Mouse (Mus musculus): ENCODE measurements at regions not wholly inside any gene's neighbourhood (a gene's known extent, or its start where the extent isn't known, plus 50 kb on each side); places are given as distances from the start of the nearest gene placed in this dataset.

DNA sequence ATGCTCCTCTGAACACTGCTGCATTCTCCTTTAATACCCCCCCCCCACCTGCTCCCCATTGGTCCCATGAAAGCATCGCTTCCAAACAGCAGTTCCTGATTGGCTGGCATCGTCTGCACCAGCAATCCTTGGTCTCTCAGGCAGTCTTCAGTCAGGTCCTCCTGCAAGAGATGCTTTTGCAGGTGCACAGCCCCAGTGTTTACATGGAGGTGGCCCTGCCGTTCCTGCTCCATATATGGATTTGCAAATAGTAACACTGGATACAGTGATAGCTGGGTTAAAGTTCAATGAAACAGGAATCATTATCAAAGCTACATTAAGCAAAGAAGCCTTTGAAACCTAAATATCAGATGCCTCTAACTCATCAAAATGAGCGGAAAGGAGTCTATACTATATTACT, 170.1 kb upstream of the Fat1 start:
- DNase-seq (ENCODE audit: low read depth, low spot score) = no peak

DNA sequence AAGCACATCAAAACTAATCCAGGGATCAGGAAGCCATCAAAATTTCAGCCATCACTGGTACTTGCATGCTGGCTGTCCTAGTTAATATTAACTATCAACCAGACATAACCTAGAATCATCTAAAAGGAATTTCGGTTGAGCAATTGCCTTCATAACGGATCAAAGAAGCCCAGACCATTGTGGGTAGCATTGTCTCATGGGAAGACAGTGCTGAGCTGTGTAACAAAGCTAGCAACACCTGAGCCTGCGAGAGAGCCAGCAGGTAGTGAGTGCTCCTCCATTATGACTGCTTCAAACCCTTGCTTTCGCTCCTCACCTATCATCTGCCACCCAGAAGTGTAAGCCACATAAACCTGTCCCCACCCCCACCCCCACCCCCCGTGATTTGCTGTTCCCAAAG, 169.6 kb upstream of the Fat1 start:
- no peak for DNase-seq (ENCODE audit: low read depth, low spot score)

DNA sequence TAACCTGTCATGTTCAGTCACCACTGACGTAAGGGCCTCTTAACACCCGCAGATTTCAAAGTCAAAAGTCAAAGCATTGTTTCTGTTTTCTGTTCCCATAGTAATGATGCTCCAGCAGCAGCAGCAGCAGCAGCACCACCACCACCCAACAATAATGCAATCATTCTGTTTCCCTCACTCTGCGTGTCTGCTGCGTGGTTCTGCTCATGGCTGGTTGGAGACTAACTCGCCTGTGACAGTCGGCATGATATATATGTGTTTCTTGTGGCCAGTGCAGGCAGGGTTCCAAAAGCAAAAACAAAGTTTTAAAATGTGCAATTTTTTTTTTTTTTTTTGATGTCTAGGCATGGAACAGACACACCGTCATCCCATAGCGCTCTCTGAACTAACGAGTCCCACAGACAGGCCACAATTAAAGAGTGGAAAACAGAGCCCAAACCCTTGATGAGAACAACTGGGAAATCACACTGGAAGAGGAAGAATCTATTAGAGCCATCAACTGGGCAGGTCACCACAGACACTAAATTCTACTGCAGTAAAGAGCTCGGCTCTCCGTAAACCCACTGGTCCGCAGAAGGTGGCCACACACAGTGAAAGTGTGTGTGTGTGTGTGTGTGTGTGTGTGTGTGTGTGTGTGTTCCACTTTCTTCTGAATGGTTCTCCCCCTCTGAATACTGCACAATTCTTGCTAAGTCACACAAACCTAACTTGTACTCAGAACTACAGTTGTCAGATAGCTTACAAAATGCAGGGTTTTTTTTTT, 169.0 kb upstream of the Fat1 start:
- DNase-seq (ENCODE audit: low read depth, low spot score) = no peak

DNA sequence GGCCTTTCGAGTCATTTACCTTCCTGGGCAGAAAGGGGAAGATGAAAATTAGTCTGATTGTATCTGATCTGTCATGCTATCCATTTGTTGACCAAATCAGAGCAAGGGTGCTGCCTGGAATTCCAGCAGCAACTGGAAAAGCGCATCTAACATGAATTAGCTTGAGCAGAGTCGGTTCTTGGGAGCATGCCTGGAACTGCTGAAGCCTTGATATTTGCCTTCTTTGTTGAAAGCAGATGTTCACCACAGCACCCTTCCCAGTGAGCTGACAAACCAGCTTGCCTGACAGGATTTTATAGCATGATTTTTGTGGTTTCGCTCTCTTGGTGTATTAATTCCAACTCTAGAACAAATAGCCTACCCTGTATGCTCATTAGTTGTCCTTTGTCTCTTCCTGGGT, 168.0 kb upstream of the Fat1 start:
- DNase-seq (ENCODE audit: low read depth, low spot score) = peak; percentile 31

DNA sequence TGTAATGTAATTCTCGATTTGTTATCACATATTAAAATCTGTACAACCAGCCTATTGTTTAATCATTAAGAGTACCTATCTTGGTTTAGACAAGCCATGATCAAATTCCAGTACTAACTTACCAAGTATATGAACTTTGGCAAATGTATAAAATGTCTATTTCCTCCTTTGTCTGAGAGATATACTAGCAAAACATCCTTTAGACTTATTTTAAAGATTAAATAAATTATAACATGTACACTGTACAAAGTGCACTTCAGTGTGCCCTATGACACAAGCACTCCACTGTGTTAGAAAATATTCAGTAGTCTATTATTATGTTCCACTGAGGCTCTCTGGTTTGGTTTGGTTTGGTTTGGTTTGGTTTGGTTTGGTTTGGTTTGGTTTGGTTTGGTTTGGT, 156.0 kb upstream of the Fat1 start:
- no peak for DNase-seq (ENCODE audit: low read depth, low spot score)

DNA sequence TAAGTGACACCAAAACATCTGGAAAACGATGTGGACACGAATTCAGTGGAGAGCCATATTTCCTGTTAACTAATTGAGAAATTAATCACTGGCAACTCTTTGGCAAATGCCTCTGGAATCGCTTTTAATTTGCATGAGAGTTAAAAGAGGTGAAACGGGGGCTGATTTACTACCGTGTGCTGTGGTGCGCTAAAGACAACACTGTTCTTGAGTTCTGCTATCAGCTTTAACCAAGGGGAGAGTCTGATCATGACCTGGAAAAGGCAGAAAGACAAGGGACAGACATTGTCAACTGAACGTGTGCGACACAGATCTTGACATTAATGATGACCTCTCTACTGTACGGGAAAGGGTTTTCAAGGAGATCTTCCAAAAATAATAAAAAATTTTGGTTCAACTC, 152.8 kb upstream of the Fat1 start:
- DNase-seq (ENCODE audit: low read depth, low spot score) = no peak

DNA sequence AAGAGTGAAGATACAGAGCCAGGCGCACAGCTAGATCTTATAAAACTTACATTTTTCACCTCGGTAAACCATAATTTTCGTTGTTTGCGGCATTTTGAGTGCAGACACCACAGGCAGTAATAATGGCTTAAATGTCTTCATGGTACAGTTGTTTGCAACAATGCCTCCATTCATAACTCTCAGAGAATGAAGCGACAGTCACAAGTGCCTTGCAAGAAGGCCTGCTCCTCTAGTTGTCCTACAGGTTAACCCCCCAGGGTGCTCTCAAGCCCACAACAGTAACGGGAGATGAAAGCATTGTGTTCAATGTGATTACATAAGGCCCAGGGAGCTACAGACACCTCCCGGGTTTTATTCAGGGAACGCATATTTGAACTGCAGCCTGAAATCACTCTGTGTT, 150.1 kb upstream of the Fat1 start:
- peak; percentile 2 for DNase-seq (ENCODE audit: low read depth, low spot score)

DNA sequence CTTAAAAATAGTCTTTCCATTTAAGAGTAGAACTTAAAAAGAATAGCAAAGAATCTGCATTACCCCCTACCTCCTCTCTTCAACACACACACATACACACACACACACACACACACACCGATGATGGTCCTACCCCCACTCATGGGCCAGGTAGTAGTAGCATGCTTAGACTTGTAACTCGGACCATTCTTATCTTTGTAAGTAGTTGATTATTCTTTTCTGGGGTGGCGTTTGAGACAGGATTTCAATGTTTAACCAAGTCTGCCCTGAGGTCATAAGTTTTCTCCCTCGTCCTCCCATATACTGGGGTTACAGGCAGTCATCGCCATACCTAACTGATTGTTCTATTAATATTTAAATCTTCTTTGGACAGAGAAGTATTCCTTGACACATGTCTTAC, 148.5 kb upstream of the Fat1 start:
- no peak for DNase-seq (ENCODE audit: low read depth, low spot score)

DNA sequence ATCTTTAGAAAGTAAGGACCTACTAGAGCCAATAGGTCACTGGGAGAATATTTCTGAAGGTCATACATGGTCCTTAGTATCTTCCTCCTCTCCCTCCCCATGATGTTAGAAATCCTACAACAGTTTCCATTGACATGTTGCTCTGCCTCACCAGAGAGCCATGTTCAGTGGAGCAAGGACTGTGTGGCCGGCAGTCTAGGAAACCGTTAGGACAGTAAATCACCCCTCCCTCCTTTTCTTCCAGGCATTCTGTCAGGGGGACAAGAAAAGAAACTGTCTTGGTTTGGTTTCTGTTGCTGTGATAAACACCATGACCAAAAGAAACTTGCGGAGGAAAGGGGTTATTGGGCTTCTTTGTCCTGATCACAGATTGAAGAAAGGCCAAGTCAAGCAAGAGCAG, 147.0 kb upstream of the Fat1 start:
- no peak for DNase-seq (ENCODE audit: low read depth, low spot score)

DNA sequence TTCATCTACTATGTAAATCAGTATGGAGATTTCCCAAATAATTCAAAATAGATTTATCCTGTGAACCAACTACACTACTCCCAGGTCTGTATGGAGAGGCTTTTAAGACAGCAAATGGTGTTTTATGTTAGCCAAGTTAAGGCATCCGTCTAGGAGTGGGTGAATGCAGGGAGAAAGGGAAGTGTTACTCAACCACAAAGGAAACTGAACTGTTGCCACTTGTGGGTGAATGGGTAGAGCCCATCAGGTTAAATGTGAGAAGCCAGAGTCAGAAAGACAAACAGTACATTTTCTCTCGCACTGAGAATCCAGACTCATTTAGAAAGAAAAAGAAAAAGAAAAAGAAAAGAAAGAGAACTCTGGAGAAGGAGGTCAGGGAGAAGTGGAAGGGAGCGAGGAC, 135.7 kb upstream of the Fat1 start:
- no peak for DNase-seq (ENCODE audit: low read depth, low spot score)

DNA sequence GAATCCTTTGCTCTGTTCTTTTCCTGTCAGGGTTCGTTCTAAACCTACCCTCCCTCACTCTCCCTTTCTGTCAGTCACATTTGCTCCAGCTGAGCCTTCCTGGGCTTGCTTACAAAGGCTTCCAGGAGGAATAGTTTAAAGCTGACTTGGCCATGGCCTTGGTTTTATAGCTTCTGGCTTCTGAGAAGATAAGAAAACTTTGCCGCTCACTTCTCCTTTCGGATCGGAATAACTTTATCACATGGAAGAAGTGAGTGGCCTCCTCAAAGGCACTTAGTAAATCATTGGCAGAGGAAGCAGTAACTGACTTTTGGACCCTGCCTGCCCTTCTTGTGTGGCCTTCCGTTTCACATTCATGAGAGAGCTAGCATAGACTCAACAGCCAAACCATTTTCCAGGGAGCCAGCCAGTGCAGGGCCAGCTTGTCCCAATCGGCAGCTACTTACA, 134.4 kb upstream of the Fat1 start:
- no peak for DNase-seq (ENCODE audit: low read depth, low spot score)

DNA sequence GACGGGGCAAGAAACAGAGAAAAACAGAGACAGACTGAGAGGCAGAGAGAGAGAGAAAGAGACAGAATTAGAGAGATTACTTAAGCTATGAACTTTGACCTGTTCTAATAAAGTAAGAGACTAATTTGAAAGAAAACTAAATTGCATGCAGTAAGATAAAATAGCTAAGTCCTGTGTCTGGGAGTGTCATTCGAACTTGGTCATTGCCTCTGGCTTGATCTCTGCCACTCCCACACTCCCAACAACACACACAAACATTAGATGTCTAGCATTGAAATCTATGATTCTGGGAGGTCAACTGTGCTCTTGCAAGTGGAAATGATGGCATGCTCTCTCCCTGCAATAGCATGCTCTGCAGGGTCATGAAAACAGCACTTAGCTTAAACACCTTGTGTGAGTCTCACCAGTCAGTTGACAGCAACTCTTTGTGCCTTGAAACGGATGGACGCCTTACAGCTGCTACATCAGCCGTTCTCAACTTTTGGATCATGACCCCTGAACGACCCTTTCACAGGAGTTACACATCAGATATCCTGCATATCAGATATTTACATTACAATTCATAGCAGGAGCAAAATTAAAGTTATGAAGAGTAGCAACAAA, 133.5 kb upstream of the Fat1 start:
- DNase-seq (ENCODE audit: low read depth, low spot score) = no peak

DNA sequence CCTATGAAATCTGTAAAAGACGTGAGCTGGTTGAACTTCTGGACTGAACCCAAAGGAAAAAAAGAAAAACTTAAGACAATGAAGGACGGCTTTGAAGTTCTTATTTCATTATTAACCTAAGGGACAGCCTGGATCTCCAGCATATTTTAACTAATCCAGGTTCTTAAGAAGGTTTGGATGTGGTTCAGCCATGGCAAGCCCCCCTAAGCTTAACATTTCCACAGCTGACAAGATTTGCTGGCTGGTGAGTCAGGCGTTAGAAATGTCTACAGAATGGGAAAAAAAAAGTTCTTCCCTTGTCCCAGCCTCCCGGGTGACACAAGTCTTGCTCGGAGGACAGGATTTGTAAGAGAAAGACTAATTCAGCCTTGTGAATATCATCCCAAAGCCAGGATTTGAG, 132.9 kb upstream of the Fat1 start:
- no peak for DNase-seq (ENCODE audit: low read depth, low spot score)

DNA sequence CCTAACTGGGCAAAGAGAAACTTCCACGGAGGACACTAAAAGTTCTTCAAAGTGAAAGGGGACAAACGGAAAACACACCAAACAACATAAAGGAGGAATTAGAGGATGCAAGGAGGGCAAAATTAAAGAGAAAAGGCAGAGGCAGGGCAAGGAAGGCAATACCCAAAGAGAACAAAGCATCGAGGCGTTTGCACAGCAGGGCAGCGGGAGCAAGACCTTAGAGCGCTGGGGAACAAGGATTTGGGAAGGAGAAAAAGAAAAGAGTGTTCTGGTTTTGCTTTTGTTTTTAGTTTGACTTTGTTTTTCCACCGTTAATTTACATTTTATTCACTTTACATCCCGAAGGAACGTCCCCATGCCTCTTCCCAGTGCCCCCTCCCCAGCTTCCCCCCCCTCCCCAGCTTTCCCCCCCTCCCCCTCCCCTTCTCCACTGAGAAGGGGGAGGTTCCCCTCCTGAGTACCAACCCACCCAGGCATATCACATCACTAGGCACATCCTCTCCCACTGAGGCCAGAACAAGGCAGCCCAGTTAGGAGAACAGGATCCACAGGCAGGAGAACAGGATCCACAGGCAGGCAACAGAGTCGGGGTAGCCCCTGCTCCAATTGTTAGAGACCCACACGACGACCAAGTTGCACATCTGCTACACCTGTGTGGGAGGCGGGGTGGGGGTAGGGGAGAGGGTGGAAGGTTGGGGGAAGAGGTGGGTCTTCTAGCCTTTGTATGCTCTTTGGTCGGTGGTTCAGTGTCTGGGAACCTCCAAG, 130.7 kb upstream of the Fat1 start:
- DNase-seq (ENCODE audit: low read depth, low spot score) = no peak

DNA sequence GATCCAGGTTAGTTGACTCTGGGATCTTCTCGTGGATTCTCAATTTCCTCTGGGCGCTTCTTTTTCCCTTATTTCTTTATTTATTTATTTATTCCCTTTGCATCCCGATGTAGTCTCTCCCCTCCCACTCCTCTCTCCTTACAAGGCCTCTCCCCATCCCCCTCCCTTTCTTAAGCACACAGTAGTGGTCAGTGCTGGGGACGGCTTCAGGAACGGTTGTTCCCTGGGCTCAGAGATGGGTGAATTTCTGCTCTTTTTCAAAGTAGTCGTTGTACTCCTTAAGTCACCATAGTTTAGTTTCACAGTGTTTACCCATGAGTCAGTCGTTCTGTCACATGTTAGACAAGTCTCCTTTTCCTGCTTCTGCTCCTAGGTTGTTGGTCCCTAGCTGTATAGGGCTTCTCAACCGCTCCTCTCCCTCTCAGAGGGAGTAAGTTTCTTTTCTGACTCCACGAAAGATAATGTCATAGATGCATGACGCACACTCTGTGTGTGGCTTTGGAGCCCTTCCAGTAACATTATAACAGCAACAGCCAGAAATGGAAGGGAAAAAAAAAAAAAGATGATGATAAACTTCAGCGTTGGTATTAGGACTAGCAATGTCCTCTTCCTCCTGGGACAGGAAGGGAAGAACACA, 129.9 kb upstream of the Fat1 start:
- DNase-seq (ENCODE audit: low read depth, low spot score) = no peak

DNA sequence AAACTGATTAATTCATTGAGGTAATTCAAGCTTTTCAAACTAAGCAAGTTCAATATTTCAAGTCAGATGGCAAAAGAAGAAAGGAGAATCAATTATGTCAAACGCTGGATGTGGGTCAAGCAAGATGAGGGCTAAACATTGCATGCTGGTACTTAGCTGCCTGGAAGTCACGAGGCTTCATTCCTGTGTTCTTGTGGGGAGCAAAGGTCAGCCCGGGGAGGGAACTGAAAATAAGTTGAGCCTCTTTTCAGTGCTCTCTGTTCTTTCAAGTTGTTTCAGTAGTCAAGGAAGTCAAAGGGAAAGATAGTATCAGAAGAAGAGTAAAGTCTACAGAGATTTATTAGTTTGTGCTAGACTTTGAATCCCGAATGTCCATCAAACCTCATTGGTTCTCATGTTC, 122.9 kb upstream of the Fat1 start:
- DNase-seq (ENCODE audit: low read depth, low spot score) = no peak

DNA sequence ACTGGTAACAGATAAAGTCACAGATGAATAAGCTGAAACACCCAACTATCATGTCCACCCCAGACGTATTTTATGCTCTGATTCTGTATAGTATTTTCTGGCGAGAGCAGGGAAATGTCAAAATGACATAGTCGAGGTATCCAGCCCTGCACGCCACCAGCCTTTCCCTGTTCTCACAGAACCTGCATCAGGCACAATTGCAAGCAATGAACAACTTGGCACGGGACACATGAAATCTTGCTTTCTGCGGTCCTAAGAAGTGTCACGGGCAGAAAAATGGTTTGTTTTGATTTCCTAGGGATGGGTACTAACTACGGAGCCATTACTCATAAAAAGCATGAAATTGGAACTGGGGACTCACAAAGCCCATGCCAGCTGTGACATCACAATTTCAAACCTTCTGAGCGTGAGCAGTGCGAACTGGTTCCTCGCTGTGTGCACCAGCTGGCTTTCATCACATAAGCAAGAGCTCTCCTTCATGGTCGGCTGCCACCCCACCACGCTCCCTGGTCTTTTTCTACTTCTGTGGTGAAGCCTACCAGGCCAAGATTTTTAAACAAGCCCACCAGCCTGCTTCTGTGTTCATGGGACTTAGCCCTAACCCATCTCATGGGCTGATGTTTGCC, 117.6 kb upstream of the Fat1 start:
- DNase-seq (ENCODE audit: low read depth, low spot score) = peak; percentile 63

DNA sequence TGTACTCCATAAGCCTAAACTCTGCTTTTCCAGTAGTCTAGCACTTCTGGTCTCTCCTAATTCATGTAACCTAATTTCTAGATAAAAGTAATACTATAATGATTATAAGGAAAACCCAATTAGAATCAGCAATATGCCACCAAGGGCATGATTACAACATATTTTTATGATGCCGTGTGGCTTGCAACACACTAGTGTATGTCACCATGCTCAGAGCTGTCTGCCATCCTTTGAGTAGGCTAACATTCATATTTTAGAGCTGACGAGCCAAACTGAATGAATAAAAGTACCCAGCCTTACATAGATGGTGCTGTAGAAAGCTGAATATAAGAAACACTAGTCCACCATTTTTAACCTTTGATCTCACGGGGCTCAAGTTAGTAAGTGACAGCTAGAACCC, 116.0 kb upstream of the Fat1 start:
- DNase-seq (ENCODE audit: low read depth, low spot score) = no peak

DNA sequence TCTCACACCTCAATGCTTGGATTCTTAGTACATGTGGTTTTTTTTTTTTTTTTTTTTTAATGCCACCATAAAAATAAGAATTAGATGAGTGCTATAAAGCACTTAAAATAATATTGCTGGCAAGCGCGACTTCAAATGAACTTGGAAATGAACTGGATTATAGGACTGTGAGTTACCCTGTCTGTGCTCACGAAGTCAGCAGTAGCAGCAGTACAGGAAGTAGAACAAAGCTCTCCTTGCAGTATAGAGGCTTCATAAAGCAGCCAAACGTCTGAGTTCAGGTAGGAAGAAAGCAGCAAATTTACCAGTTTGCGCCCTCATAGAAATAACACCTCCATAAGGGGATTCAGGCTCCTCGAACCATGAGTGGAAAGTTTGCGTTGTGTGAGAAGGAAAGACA, 115.6 kb upstream of the Fat1 start:
- no peak for DNase-seq (ENCODE audit: low read depth, low spot score)

DNA sequence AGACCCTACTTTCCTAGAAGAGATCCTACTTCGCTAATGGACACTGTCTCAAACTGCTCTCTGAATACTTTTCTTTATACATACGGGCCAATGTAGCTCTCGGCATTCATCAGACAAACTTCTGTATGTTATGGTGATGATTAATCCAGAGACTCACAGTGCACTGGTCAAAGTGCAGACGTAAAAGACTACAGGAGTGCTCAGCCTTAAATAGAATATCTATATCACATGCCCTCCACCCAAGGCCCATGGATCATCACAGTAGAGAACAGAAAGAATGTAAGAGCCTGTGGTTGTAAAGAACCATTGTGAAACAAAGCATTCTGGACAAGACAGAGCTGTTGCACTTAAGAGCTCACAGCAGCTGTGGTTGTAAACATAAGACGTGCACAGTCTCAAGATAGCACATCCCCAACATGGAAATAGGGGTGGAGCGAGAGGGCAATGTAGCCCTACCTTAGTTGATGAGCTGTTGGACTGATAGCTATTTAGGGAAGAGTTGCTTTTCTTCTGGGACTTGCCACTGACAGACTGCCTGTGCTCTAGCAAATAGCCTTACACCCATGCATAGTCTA, 110.0 kb upstream of the Fat1 start:
- no peak for DNase-seq (ENCODE audit: low read depth, low spot score)

DNA sequence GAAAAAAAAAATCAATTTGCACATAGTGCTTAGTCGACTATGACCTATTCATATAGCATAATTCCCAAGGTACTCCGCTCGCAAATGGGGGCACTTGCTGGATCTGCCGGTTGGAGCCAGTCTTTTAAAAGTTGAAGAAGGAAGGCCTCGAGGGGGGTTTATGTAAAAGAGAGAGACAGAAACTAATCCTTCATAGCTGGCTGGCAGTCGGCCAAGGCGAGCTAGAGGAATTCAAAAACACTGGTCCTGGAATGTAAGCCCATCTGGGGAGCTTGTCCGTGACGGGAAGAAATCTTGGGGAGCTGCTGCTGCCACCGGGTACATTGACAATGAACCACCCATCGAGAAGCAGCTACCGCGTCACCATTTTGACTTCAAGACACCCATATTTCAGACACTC, 108.3 kb upstream of the Fat1 start:
- peak; percentile 51 for DNase-seq (ENCODE audit: low read depth, low spot score)

DNA sequence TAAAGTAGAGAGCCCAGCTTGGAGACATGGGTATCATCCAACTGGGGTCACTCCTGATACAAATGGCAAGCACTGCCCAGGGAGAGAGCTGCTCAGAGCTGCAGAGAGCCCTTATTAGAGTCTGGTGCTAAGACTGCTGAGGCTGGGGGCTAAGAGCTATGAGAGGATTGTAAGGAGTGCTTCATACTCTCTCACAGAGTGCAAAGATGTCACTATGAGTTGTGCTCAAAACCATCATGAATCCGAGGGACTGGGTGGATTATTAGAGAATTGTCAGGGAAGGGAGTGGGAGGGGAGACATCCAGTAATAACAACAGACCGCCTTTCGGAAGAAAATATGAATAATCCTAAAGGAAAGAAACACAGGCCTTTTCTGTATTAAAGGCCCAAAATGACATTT, 107.2 kb upstream of the Fat1 start:
- no peak for DNase-seq (ENCODE audit: low read depth, low spot score)
